Mouse (Mus musculus) megakaryocyte, embryonic 14.5 days (primary cell): ENCODE results near the gene Ldb1. TPM values are rescaled to one million over a fixed set of nuclear protein-coding genes. Genes with fewer than 3 reads are reported as not detected.
"Not testable (repeated sequence)": the region's sequence is repeated elsewhere in the genome, so short reads cannot be mapped to it uniquely, and the experiment has no call there.

Experiments used
- H3K27me3 ChIP-seq: replicated peaks from 2 replicates; pipeline ENCODE3; 2012; ENCODE audit warnings: inconsistent platforms
- H3K36me3 ChIP-seq: replicated peaks from 2 replicates; pipeline ENCODE3; 2012; ENCODE audit warnings: low read length, inconsistent platforms, mixed read lengths
- H3K4me1 ChIP-seq: 2 replicates; pipeline ENCODE4 v1.6.1; 2012; ENCODE audit warnings: inconsistent platforms
- H3K4me3 ChIP-seq: replicated peaks from 2 replicates; pipeline ENCODE3; 2012; ENCODE audit warnings: moderate library complexity, mild to moderate bottlenecking, inconsistent platforms
- H3K9me3 ChIP-seq: 2 replicates; pipeline ENCODE4 v1.6.1; 2012; ENCODE audit warnings: inconsistent platforms
- FLI1 ChIP-seq: IDR thresholded peaks from 2 replicates; pipeline ENCODE4 v1.6.1; 2012; ENCODE audit warnings: low read length, inconsistent platforms, mixed read lengths
- GATA1 ChIP-seq: IDR thresholded peaks from 3 replicates; pipeline ENCODE4 v1.6.1; 2012; ENCODE audit warnings: mixed read lengths, low read length, inconsistent platforms, borderline replicate concordance
- polyA plus RNA-seq: library from polyadenylated mRNA; stranded (reverse); fragments of >175 nt; gene quantifications from 2 replicates; pipeline ENCODE4 v1.2.3, GENCODE M21; 2012; ENCODE audit warnings: low replicate concordance; ENCODE audit not compliant: insufficient read depth

Gene Ldb1
- polyA plus RNA-seq, 1 experiment = 424 TPM

DNA sequence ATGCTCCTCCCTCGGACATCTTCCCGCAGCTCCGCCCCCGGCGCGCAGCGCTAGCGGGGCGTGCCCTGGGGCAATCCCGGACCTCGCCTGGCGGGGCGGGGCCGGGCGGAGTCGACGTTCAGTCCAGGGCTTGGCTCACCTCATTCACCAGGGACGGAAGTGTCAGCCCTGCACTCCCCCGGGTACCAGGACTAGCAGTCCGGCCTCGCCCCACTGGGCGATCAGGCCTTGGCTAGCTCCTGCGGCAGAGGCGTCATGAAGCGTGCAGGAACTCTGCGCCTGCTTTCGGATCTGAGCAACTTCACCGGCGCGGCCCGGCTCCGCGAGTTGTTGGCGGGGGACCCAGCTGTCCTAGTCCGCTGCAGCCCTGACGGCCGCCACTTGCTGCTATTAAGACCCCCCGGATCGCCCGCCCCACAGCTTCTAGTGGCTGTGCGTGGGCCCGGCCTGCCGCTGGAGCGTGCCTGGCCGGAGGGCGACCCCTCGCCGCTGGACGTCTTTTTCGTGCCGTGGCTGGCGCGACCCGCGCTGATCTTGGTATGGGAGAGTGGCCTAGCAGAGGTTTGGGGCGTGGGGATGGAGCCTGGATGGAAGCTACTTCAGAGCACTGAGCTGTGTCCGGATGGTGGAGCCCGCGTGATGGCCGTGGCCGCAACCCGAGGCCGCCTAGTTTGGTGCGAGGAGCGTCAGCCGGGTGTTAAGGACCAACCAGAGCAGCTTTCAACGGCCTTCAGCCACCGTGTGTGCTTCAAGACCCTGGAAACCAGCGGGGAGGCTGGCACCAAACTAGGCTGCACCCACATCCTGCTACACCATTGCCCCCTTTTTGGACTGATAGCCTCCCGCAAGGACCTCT is 41.4 kb downstream of the Ldb1 start, which contains the start of gene Hps6:
Gene Hps6, plus strand, starts transcription at position 138 of the 856 bp plus-strand sequence.
- peak within 1 kb of the TSS; percentile 95 for H3K4me3 ChIP-seq
- peaks cover 40% of the 10 kb centered on the region for H3K36me3 ChIP-seq
- H3K27me3 ChIP-seq = no peaks in the 10 kb centered on the region
- TF ChIP-seq GATA1 (no peak), FLI1 (no peak)
- no peaks in the 10 kb centered on the region for H3K9me3 ChIP-seq
- peaks cover 49% of the 10 kb centered on the region for H3K4me1 ChIP-seq

DNA sequence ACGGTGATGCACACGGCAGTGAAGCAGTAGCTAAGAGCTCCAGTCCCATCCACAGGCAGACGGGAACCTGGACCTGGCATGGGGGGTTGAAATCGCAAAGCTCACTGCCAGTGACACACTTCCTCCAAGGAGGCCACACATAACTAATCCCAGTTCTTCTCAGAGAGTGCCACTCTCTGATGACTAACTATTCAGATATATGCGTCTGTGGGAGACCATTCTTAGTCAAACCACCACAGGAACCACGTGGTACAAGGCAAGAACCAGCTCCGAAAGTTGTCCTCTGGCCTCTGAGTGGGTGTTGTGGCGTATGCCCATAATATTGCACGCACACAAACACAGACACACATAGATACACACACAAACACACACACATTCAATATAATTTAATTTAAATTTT is 42.7 kb downstream of the Ldb1 start:
- TF ChIP-seq GATA1 = no peak
- no peak for TF ChIP-seq FLI1
- Histone ChIP-seq H3K4me3 (peak overlapping the region; percentile 76), H3K36me3 (peaks cover 30% of the 10 kb centered on the region), H3K27me3 (no peaks in the 10 kb centered on the region), H3K9me3 (no peaks in the 10 kb centered on the region), H3K4me1 (peaks cover 54% of the 10 kb centered on the region)

DNA sequence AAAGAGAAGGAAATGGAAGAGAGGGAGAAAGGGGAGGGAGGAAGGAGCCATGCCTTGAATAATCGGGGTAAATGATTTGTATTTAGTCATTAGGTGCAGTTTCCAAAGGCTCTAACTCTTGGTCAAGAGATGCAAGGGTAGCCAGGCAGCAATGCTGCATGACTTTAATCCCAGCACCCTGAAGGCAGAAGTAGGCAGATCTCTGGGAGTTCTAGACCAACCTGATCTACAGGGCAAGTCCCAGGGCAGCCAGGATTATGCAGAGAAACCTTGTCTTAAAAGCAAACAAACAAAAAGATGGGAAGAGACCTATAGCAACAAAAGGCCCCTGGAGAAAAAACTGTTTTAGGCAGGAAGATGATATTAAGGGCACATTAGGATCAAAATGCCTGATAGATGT is 45.6 kb downstream of the Ldb1 start:
- H3K27me3 ChIP-seq = no peaks in the 10 kb centered on the region
- peaks cover 7% of the 10 kb centered on the region; the same call in 1 of the 2 replicates for H3K9me3 ChIP-seq
- peaks cover 7% of the 10 kb centered on the region for H3K36me3 ChIP-seq
- H3K4me1 ChIP-seq = peaks cover 43% of the 10 kb centered on the region
- no peak overlapping the region for H3K4me3 ChIP-seq
- TF ChIP-seq GATA1 (no peak), FLI1 (no peak)

DNA sequence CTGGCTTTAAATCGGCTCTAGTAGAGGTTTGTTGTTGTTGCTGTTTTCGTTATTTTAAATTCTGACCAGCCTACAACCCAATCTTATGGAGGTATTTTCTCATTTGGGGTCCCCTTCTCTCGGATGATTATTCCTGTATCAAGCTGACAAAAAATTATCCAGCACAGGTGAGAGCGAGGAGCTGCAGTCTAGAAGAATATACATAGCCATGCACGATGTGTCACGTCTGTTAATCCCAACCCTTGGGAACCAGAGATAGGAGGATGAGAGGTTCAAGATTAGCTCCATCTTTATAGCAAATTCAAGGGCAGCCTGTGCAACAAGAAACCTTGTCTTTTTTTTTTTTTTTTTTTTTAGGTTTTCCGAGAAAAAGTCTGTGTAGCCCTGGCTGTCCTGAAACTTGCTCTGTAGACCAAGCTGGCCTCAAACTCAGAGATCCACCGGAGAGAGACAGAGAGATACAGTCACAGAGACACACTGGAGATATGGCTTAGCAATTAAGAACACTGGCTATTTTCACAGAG is 46.3 kb downstream of the Ldb1 start:
- peaks cover 37% of the 10 kb centered on the region for H3K4me1 ChIP-seq
- peak overlapping the region; percentile 95 for H3K4me3 ChIP-seq
- H3K36me3 ChIP-seq = peaks cover 5% of the 10 kb centered on the region
- no peaks in the 10 kb centered on the region for H3K27me3 ChIP-seq
- H3K9me3 ChIP-seq = peaks cover 8% of the 10 kb centered on the region; the same call in 1 of the 2 replicates
- TF ChIP-seq FLI1 = no peak
- TF ChIP-seq GATA1 = no peak

DNA sequence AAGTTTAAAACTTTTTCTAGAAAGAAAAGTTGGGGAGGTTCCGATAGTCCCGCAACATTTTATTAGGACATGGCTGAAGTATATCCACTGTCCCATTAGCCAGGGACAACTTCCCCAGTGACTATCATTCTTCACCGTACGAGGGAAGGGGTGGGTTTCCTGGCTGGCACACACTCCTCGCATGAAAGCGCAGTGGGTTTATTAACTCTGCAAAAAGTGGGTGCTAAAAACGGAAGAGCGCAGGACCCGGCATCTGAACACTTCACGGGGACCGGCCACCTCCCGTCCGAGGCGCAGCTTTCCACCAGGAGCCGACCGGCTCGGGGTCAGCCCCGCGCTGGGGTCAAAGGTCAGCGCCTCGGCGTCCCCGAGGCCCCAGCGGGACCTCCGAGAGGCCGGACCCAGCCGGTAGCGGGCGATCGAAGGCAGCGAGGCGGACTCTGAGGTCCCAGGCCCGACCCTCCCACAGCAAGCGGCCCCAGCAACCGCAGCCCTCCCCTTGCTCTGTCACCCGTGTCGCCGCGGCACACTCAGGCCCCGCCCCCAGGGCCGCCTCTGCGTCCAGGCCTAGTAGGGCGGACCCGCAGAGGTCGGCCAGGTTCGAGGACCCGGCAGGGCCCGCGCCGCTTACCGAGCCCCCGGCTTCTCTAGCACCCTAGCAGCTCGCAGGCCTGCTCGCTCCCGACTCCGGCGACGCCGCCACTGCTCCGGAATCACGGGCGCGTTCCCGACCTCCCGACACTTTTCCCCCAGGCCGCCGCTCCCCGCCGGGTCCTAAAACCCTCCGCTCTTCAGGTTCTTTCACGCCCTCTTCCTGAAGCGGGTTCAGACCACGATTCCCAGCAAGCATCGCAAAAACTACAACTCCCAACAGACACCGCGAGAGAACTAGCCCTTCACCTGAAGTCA is 47.0 kb downstream of the Ldb1 start, which contains the start of gene Armh3:
Gene Armh3, minus strand, starts transcription at position 704 of the 909 bp plus-strand sequence.
- Histone ChIP-seq H3K27me3 (no peaks in the 10 kb centered on the region), H3K4me1 (peaks cover 31% of the 10 kb centered on the region), H3K4me3 (peak within 1 kb of the TSS; percentile 95), H3K36me3 (peaks cover 5% of the 10 kb centered on the region), H3K9me3 (peaks cover 8% of the 10 kb centered on the region; the same call in 1 of the 2 replicates)
- TF ChIP-seq GATA1 = no peak
- TF ChIP-seq FLI1 = no peak

DNA sequence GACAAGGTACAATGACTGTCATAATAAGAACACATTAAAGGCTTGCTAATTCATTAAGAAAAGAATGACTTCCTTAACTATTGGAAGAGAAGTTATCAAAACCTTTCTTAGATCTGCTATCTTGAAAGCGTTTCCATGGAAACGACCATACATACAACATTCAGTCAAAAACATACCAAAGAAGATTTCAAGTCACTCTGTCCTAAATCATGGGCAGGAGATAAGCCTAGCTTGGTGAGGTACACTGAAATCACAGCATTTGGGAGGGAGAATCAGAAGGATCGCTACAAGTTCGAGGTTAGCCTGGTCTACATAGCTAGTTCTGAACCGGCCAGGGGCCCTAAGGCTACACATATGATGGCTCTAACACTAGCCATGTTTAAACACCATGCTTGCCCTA is 47.6 kb downstream of the Ldb1 start:
- peaks cover 8% of the 10 kb centered on the region; the same call in 1 of the 2 replicates for H3K9me3 ChIP-seq
- no peaks in the 10 kb centered on the region for H3K27me3 ChIP-seq
- TF ChIP-seq GATA1 (no peak), FLI1 (no peak)
- H3K4me3 ChIP-seq = peak overlapping the region; percentile 95
- peaks cover 5% of the 10 kb centered on the region for H3K36me3 ChIP-seq
- H3K4me1 ChIP-seq = peaks cover 24% of the 10 kb centered on the region

DNA sequence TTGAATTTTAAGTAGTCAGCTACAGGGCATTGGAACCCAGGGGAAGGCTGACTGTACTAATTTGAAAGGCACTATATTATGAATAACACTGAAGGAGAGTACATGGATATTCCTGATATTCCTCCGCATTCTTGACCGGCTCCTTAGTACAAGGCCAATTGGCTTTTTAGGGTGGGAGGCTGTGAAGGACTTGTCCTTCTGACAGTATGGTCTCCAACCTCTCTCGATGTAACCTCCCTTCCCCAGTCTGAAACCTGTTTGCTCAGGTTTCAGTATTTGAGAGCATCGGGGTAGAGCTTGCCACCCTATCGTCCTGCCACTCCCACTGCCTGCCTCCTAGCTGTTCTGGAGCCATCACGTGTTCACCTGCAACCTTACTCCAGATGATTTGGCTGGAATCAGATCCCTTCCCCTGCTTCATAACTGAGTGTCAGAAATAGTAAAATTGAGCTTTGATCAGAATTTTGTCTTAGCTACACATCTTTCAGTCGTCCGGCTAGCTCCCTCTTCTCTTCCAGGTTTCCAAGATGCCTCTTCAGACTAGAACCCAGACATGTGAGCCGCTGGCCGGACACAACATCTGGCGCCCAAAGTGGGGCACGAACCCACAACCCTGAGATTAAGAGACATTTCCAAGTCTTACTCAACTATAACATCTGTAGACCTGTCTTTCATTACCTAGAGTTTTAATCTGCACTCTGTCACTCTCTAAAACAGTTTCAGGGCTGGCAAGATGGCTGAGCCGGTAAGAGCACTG is 50.9 kb downstream of the Ldb1 start:
- Histone ChIP-seq H3K9me3 (peaks cover 8% of the 10 kb centered on the region; the same call in 1 of the 2 replicates), H3K27me3 (no peaks in the 10 kb centered on the region), H3K4me3 (no peak overlapping the region), H3K36me3 (peaks cover 5% of the 10 kb centered on the region), H3K4me1 (peaks cover 17% of the 10 kb centered on the region)
- TF ChIP-seq GATA1 = no peak
- TF ChIP-seq FLI1 = no peak

DNA sequence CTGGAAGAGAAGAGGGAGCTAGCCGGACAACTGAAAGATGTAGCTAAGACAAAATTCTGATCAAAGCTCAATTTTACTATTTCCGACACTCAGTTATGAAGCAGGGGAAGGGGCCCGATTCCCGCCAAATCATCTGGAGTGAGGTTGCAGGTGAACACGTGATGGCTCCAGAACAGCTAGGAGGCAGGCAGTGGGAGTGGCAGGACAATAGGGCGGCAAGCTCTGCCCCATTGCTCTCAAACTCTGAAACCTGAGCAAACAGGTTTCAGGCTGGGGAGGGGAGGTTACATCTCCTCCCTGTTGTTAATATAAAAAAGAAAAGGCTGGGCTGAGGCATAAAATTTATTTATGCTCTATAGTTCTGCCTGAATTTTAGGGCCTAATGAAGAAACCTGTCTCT is 51.6 kb downstream of the Ldb1 start:
- not testable (repeated sequence) for H3K36me3 ChIP-seq, H3K9me3 ChIP-seq, H3K27me3 ChIP-seq, H3K4me3 ChIP-seq
- H3K4me1 ChIP-seq = peaks cover 11% of the 10 kb centered on the region

DNA sequence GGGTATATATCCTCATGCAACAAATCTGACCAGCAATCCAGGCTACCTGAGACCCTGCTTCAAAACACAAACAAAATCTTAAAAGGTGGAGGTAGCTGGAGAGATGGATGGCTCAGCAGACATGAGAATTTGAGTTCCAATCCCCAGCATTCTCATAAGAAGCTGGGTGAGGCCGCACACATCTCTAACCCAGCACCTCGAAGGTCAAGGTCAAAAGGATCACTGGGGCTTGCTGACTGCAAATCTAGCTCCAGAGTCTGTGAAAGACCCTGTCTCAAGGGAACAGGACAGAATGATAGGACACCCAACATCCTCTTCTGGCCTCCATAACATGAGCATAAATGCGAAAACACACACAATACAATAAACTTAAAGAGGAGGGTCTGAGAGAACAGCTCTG is 53.8 kb downstream of the Ldb1 start:
- TF ChIP-seq GATA1 = no peak
- TF ChIP-seq FLI1 = no peak
- Histone ChIP-seq H3K4me1 (no peaks in the 10 kb centered on the region), H3K4me3 (no peak overlapping the region), H3K9me3 (peaks cover 8% of the 10 kb centered on the region; the same call in 1 of the 2 replicates), H3K36me3 (peaks cover 9% of the 10 kb centered on the region), H3K27me3 (no peaks in the 10 kb centered on the region)
